Mouse (Mus musculus): Measurements from ENCODE around the gene Havcr2. TPM values are rescaled to one million over a fixed set of nuclear protein-coding genes. Genes with fewer than 3 reads are reported as not detected.
"Not testable (repeated sequence)": the region's sequence is repeated elsewhere in the genome, so short reads cannot be mapped to it uniquely, and the experiment has no call there.

Havcr2 gene
- 1.2 and 4.4 TPM in 2 replicates for total RNA-seq (2017)

- ATAC-seq (replicated peaks; ENCODE audit: low read depth, poor library complexity, severe bottlenecking) = peak; percentile 96
These were observed at the start of gene Havcr2 for GRCm38 (mm10) chr11:46454453-46455045. Gene Havcr2, plus strand, starts transcription at chr11:46454935.

- ATAC-seq (replicated peaks; ENCODE audit: low read depth, poor library complexity, severe bottlenecking) = no peak
These were observed 49.7 kb upstream of the Havcr2 start for GRCm38 (mm10) chr11:46404986-46405385.

GRCm38 (mm10) chr11:46406721-46407120 is 48.0 kb upstream of the Havcr2 start:
- no peak for ATAC-seq (replicated peaks; ENCODE audit: low read depth, poor library complexity, severe bottlenecking)

GRCm38 (mm10) chr11:46410018-46410563 is 44.6 kb upstream of the Havcr2 start:
- ATAC-seq (replicated peaks; ENCODE audit: low read depth, poor library complexity, severe bottlenecking) = no peak

- ATAC-seq (replicated peaks; ENCODE audit: low read depth, poor library complexity, severe bottlenecking) = no peak
These were observed 36.3 kb upstream of the Havcr2 start for GRCm38 (mm10) chr11:46418438-46418837.

- no peak for ATAC-seq (replicated peaks; ENCODE audit: low read depth, poor library complexity, severe bottlenecking)
These were observed 35.9 kb upstream of the Havcr2 start for GRCm38 (mm10) chr11:46418860-46419259.

GRCm38 (mm10) chr11:46421086-46421888 is 33.4 kb upstream of the Havcr2 start:
- ATAC-seq (replicated peaks; ENCODE audit: low read depth, poor library complexity, severe bottlenecking) = no peak

- not testable (repeated sequence) for ATAC-seq (replicated peaks; ENCODE audit: low read depth, poor library complexity, severe bottlenecking)
These were observed 26.6 kb upstream of the Havcr2 start for GRCm38 (mm10) chr11:46428131-46428530.

GRCm38 (mm10) chr11:46430123-46430522 is 24.6 kb upstream of the Havcr2 start:
- no peak for ATAC-seq (replicated peaks; ENCODE audit: low read depth, poor library complexity, severe bottlenecking)

GRCm38 (mm10) chr11:46431129-46431528 is 23.6 kb upstream of the Havcr2 start:
- peak; percentile 97 for ATAC-seq (replicated peaks; ENCODE audit: low read depth, poor library complexity, severe bottlenecking)

GRCm38 (mm10) chr11:46435363-46435762 is 19.4 kb upstream of the Havcr2 start:
- ATAC-seq (replicated peaks; ENCODE audit: low read depth, poor library complexity, severe bottlenecking) = no peak

GRCm38 (mm10) chr11:46436760-46437458 is 17.8 kb upstream of the Havcr2 start, which contains the start of gene Med7:
Gene Med7, plus strand, starts transcription at chr11:46436925.
- ATAC-seq (replicated peaks; ENCODE audit: low read depth, poor library complexity, severe bottlenecking) = peak; percentile 97

GRCm38 (mm10) chr11:46437459-46438000 is 17.2 kb upstream of the Havcr2 start:
- ATAC-seq (replicated peaks; ENCODE audit: low read depth, poor library complexity, severe bottlenecking) = peak; percentile 39

- no peak for ATAC-seq (replicated peaks; ENCODE audit: low read depth, poor library complexity, severe bottlenecking)
These were observed 15.7 kb upstream of the Havcr2 start for GRCm38 (mm10) chr11:46439005-46439543.

GRCm38 (mm10) chr11:46441774-46442173 is 13.0 kb upstream of the Havcr2 start:
- peak; percentile 48 for ATAC-seq (replicated peaks; ENCODE audit: low read depth, poor library complexity, severe bottlenecking)

- peak; percentile 37; the same call in 1 of the 2 replicates for ATAC-seq (replicated peaks; ENCODE audit: low read depth, poor library complexity, severe bottlenecking)
These were observed 11.6 kb upstream of the Havcr2 start for GRCm38 (mm10) chr11:46443152-46443551.

GRCm38 (mm10) chr11:46443979-46444378 is 10.8 kb upstream of the Havcr2 start:
- ATAC-seq (replicated peaks; ENCODE audit: low read depth, poor library complexity, severe bottlenecking) = no peak

GRCm38 (mm10) chr11:46446150-46446549 is 8.6 kb upstream of the Havcr2 start:
- ATAC-seq (replicated peaks; ENCODE audit: low read depth, poor library complexity, severe bottlenecking) = no peak

GRCm38 (mm10) chr11:46447644-46448484 is 6.9 kb upstream of the Havcr2 start:
- ATAC-seq (replicated peaks; ENCODE audit: low read depth, poor library complexity, severe bottlenecking) = peak; percentile 52
